Mouse (Mus musculus) kidney, postnatal 0 days (tissue): ENCODE measurements around the gene Parp6. TPM values are rescaled to one million over a fixed set of nuclear protein-coding genes. Genes with fewer than 3 reads are reported as not detected.
A peak's percentile ranks its signal among the peaks of the same experiment; 100 is the strongest.

Experiments
- ATAC-seq: fragments of 200-750 bp; cut with Nextera tagmentation; replicated peaks from 2 replicates; pipeline ENCODE4 v1.8.0; 2017; ENCODE audit warnings: low read depth, moderate number of reproducible peaks, moderate TSS enrichment, moderate library complexity; ENCODE audit not compliant: low FRiP score
- DNase-seq: peaks from one replicate; pipeline ENCODE4 v3.0.0-alpha.2; 2016; ENCODE audit warnings: low spot score
- H3K27ac ChIP-seq: fragments of 300-500 bp; sonication (generic); 2 replicates; pipeline ENCODE4 v1.5.1; 2014; ENCODE audit warnings: mild to moderate bottlenecking
- H3K27me3 ChIP-seq: fragments of 300-500 bp; sonication (generic); 2 replicates; pipeline ENCODE4 v1.6.1; 2014; ENCODE audit warnings: low read length, mixed read lengths; ENCODE audit not compliant: insufficient read depth
- H3K36me3 ChIP-seq: fragments of 300-500 bp; sonication (generic); 2 replicates; pipeline ENCODE4 v1.6.1; 2014; ENCODE audit warnings: low read length, mixed read lengths; ENCODE audit not compliant: insufficient read depth
- H3K4me1 ChIP-seq: fragments of 300-500 bp; sonication (generic); replicated peaks from 2 replicates; pipeline ENCODE4 v1.6.1; 2014; ENCODE audit warnings: antibody characterized with exemption, low read length, mixed read lengths; ENCODE audit not compliant: insufficient read depth
- H3K4me2 ChIP-seq: fragments of 300-500 bp; sonication (generic); 2 replicates; pipeline ENCODE4 v1.6.1; 2014; ENCODE audit warnings: mild to moderate bottlenecking, low read length, moderate library complexity, mixed read lengths
- H3K4me3 ChIP-seq: fragments of 300-500 bp; sonication (generic); replicated peaks from 2 replicates; pipeline ENCODE4 v1.5.1; 2014; ENCODE audit warnings: low read depth, low read length
- H3K9ac ChIP-seq: fragments of 300-500 bp; sonication (generic); 2 replicates; pipeline ENCODE4 v1.6.1; 2014; ENCODE audit warnings: low read depth, low read length
- H3K9me3 ChIP-seq: fragments of 300-500 bp; sonication (generic); replicated peaks from 2 replicates; pipeline ENCODE4 v1.6.1; 2016; ENCODE audit warnings: low read length, inconsistent platforms, mixed read lengths
- CTCF ChIP-seq: IDR thresholded peaks from 2 replicates; pipeline ENCODE4 v1.5.1; 2016; ENCODE audit warnings: antibody characterized with exemption, low read depth, mild to moderate bottlenecking, moderate library complexity
- WGBS: fragments of 180-500 bp; shearing (Covaris S2); extraction: QIAGEN DNeasy Blood & Tissue Kit; methylation state at CpG from one replicate; pipeline ENCODE4 v1.1.7; 2014; 5-methylcytosine and 5-hydroxymethylcytosine counted together
- polyA plus RNA-seq: library from polyadenylated mRNA; unstranded; fragments of >200 nt; fragmentation: Nextera tagmentation; extraction: Ambion mirVana; gene quantifications from 2 replicates; pipeline ENCODE4 v1.2.1, GENCODE M21; 2015

The Parp6 gene
- polyA plus RNA-seq, 1 experiment from 2014 or later: 15.7 TPM

DNA sequence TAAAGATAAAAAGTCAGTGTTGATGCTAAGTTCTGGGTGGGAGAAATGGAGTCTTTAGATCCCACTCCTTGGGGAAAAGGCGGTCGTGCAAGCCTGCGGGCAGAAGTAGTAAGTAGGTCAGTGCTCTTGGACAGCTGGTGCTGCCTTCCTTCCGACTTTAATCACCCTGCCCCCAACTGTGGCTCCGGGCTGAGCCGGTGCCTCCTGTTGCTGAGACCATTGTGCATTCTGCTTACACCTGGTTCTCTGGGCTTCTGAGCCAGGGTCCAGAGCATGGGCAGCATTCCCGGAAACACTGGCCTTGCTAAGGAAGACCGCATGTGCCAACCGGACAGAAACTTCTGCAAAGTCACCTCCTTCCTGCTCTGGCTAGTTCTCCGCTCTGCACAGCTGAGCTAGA, 43.3 kb downstream of the Parp6 start:
- Histone ChIP-seq H3K27me3 (no peaks in the 10 kb centered on the region), H3K9ac (no peak overlapping the region), H3K4me1 (peaks cover 43% of the 10 kb centered on the region), H3K36me3 (peaks cover 15% of the 10 kb centered on the region; the same call in 1 of the 2 replicates), H3K4me2 (peak overlapping the region; percentile 14; the same call in 1 of the 2 replicates), H3K9me3 (no peaks in the 10 kb centered on the region), H3K4me3 (no peak overlapping the region), H3K27ac (peak overlapping the region; percentile 32; the same call in 1 of the 2 replicates)
- ATAC-seq (no peak), DNase-seq (no peak)
- 44% methylated on average over 10 of the region's 10 CpGs for WGBS
- TF ChIP-seq CTCF: no peak

DNA sequence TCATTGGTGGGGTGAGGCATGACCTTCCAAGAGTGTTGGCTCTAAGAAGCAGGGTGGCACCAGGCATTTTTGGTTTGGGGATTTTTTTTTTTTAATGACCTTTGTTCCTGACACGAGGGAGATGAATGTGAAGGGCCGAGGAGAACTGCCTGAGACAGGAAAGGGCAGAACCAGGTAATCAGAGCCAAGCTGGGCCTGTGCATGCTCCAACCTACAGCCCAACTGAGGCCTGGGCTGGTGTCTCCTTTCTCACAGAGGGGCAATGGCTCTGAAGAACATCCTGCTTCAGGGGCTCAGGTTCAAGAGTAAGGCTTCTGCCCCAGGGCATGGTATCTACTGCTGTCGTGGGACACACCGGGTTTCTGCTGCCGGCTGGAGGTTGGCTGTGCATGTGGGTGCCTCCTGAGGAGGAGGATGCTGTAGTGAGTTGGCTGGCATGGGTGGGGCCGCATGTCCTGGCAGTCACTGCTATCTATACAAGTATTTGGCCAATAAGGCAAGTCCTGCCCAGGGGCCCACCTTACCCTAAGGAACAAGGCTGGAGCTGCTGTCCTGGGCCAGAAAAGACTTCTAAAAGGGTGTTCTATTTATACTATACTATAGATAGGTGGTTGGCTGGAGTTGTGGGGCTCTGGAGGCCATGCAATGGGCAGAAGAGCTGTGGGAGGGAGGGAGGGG, 44.4 kb downstream of the Parp6 start:
- peak overlapping the region; percentile 9; the same call in 1 of the 2 replicates for H3K4me2 ChIP-seq
- H3K4me1 ChIP-seq: peaks cover 43% of the 10 kb centered on the region
- no peaks in the 10 kb centered on the region for H3K27me3 ChIP-seq
- TF ChIP-seq CTCF: no peak
- peaks cover 25% of the 10 kb centered on the region for H3K36me3 ChIP-seq
- H3K9ac ChIP-seq: no peak overlapping the region
- ATAC-seq (no peak), DNase-seq (no peak)
- no peak overlapping the region for H3K4me3 ChIP-seq
- H3K27ac ChIP-seq: 0 out of 2 replicates have a peak overlapping the region, but pooled peaks have one; percentile 32
- WGBS: 53% methylated on average over 6 of the region's 6 CpGs
- no peaks in the 10 kb centered on the region for H3K9me3 ChIP-seq

DNA sequence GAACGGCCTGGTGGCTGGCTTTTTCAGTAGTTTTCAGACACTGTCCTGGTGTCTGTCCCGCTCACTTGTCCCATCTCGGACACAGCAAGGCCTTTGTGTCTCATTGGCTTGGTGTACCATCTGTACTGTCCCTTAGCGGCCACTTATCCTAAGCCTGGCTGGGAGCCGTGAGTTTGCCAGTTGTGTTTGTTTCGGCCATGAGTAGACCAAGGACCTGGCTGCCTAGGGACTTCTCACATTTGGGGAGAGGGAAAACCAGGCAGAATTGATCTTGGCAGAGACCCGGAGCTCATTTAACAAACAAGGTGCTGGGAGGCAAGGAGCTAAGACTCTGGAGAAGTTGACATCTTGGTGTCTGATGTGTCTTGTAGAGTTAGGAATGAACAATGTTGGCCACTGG, 46.1 kb downstream of the Parp6 start:
- Histone ChIP-seq H3K9ac (no peak overlapping the region), H3K4me3 (no peak overlapping the region), H3K27me3 (no peaks in the 10 kb centered on the region), H3K36me3 (peaks cover 42% of the 10 kb centered on the region), H3K27ac (no peak overlapping the region), H3K9me3 (no peaks in the 10 kb centered on the region), H3K4me2 (no peak overlapping the region), H3K4me1 (peaks cover 37% of the 10 kb centered on the region)
- DNase-seq (no peak), ATAC-seq (no peak)
- WGBS: 86% methylated on average over 7 of the region's 7 CpGs
- no peak for TF ChIP-seq CTCF

GRCm38 (mm10) chr9:59663957-59664356, 46.9 kb downstream of the Parp6 start:
- H3K4me2 ChIP-seq: no peak overlapping the region
- peak; percentile 31 for DNase-seq
- no peaks in the 10 kb centered on the region for H3K27me3 ChIP-seq
- no peak overlapping the region for H3K9ac ChIP-seq
- H3K36me3 ChIP-seq: peaks cover 49% of the 10 kb centered on the region
- H3K9me3 ChIP-seq: no peaks in the 10 kb centered on the region
- peak; percentile 36; the same call in 1 of the 2 replicates for ATAC-seq
- TF ChIP-seq CTCF: no peak
- no peak overlapping the region for H3K27ac ChIP-seq
- no peak overlapping the region for H3K4me3 ChIP-seq
- WGBS: 28% methylated on average over 3 of the region's 3 CpGs
- H3K4me1 ChIP-seq: peaks cover 30% of the 10 kb centered on the region

DNA sequence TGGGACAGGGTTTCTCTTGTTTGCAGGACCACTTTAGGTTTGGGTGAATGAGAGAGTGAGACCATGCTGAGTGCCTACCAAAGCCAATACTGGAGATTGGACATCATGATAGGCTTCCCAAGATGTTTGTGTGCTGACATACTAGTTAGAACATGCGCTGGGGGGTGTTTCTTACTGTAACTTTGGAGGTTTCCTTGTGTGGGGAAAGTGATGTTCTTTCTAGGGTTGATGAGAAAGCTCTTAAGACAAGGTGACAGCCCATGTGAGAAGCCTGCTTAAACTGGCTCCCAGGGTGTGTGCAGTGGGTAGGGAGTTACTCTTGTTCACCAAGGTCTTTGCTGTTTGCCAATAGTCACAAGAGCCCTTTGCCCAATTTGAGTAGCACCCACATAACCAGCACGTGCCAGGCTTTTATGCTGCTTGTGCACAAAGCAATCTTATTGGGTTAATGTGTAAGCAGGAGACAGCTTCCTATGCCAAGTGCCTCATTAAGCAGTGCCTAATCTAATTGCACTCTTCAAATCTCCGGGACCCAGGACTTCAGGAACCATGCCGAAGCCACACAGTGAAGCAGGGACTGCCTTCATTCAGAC, 47.7 kb downstream of the Parp6 start:
- Histone ChIP-seq H3K9ac (no peak overlapping the region), H3K4me3 (no peak overlapping the region), H3K36me3 (peaks cover 54% of the 10 kb centered on the region), H3K27me3 (no peaks in the 10 kb centered on the region), H3K27ac (no peak overlapping the region), H3K4me2 (no peak overlapping the region), H3K4me1 (peaks cover 25% of the 10 kb centered on the region; the same call in 1 of the 2 replicates), H3K9me3 (no peaks in the 10 kb centered on the region)
- WGBS: 67% methylated on average over 4 of the region's 4 CpGs
- TF ChIP-seq CTCF: no peak
- ATAC-seq: no peak
- no peak for DNase-seq

GRCm38 (mm10) chr9:59666016-59666415, 48.9 kb downstream of the Parp6 start:
- DNase-seq (no peak), ATAC-seq (no peak)
- 93% methylated on average over 8 of the region's 8 CpGs for WGBS
- Histone ChIP-seq H3K4me2 (no peak overlapping the region), H3K4me1 (peaks cover 15% of the 10 kb centered on the region; the same call in 1 of the 2 replicates), H3K4me3 (no peak overlapping the region), H3K27me3 (no peaks in the 10 kb centered on the region), H3K9me3 (no peaks in the 10 kb centered on the region), H3K36me3 (peaks cover 59% of the 10 kb centered on the region), H3K9ac (no peak overlapping the region), H3K27ac (no peak overlapping the region)
- TF ChIP-seq CTCF: no peak
